Mouse (Mus musculus): ENCODE measurements at regions not wholly inside any gene's neighbourhood (a gene's known extent, or its start where the extent isn't known, plus 50 kb on each side); places are given as distances from the start of the nearest gene placed in this dataset.

DNA sequence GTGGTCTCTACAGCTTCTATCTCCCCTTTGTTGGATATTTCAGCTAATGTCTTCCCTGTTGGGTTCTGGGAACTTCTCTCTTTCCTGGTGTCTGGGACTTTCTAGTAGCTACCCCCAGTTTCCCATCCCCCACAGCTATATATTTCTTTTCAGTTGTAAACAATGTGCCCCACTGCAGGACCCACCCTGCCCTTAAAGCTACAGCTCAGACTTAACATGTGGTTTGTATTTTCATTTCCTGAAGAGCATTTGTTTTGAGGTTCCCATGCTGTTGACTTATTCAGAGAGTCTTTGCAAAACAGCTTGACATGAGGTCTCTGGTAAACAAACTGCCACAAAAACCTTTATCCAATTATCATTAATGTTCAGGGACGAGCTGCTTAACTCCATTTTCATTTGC lies 136.9 kb downstream of the Ube2e3 start:
- TF ChIP-seq POLR2A (IDR thresholded peaks at IDR 0.05; ENCODE audit: low read depth, low read length) (no peak), CTCF (IDR thresholded peaks at IDR 0.05; ENCODE audit: borderline replicate concordance, insufficient read depth, low read length) (no peak)

Data from embryonic fibroblast, embryonic 13.5 days (primary cell).